Mouse (Mus musculus) gastrocnemius, adult 18-20 months (tissue): ENCODE data around the gene Clp1. TPM values are rescaled to one million over a fixed set of nuclear protein-coding genes. Genes with fewer than 3 reads are reported as not detected.
A peak's percentile ranks its signal among the peaks of the same experiment; 100 is the strongest.

ENCODE experiments used
- DNase-seq: peaks from one replicate; pipeline ENCODE4 v3.0.0; 2021; ENCODE audit warnings: low spot score
- microRNA-seq: library from miRNA; unstranded; fragments of <30 nt; microRNA quantifications from one replicate; pipeline ENCODE4 v1.2.0, GENCODE M21; 2021
- total RNA-seq, 2 experiments: library from RNA; stranded (reverse); gene quantifications; 2 replicates each; pipeline ENCODE4 v1.2.3; 2021

Clp1 gene
- total RNA-seq, 2 experiments from 2014 or later: 3.3 to 3.8 TPM

- peak; percentile 99 for DNase-seq
Measured at GRCm38 (mm10) chr2:84714811-84715561, 12.2 kb downstream of the Clp1 start, which contains the start of gene Zdhhc5. Zdhhc5 (minus strand) TSS chr2:84715180.

- no peak for DNase-seq
Measured at GRCm38 (mm10) chr2:84714422-84714810, 12.7 kb downstream of the Clp1 start.

GRCm38 (mm10) chr2:84711898-84712297, 15.3 kb downstream of the Clp1 start:
- DNase-seq: no peak

- no peak for DNase-seq
Measured at GRCm38 (mm10) chr2:84707523-84707922, 19.6 kb downstream of the Clp1 start.

DNA sequence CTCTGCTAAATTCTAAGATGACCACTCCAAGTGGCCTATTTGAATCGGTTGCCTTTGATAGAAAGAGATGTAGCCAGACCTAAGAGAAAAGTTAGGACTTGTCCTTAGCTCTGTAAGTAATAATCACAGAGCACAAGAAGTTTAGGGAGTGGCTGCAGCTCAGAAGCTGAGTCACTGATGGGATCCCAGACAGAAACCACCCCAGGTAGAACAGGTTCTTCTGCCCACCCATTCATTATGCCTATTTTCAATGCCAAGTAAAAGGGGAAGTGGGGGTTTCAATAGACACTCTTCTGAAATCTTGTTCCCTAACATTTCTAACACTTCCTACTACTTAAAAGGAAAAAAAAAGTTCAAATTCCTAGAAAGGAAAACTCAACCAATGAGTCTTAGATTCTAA, 21.9 kb downstream of the Clp1 start:
- DNase-seq: no peak

GRCm38 (mm10) chr2:84704329-84704728, 22.8 kb downstream of the Clp1 start:
- no peak for DNase-seq

- DNase-seq: no peak
Measured at GRCm38 (mm10) chr2:84703497-84703896, 23.7 kb downstream of the Clp1 start.

DNA sequence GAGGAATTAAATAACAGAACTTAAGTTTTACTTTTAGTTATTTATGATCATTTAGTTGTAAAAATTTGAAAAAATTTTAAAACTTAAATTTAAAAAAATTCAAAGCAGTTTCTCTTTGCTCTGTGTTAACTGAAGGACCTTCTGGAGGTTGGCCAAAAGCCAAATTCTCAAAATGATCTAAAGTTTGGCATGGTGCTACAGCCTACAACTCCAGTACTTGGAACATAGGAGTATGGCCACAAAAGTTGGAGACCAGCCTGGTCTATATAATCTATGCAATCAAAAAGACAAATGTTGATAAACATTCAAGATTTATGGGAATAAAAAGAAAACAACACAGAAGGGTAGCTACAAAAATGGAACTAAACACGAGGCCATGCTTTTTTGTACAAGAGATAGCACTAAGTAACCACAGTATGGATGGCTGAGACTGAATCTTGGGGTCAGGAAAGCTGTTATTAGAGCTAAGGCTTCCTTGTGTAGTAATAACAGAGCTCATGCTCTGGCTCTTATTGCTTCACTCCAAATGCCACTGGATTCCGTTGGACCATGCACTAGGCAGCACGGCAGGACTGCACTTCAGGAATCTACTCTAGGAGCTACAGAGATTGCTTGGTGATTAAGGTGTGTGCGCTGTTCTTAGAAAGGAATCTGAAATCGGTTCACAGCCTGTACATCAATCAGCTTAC, 32.0 kb downstream of the Clp1 start:
- no peak for DNase-seq

GRCm38 (mm10) chr2:84690050-84690449, 37.1 kb downstream of the Clp1 start:
- no peak for DNase-seq

- DNase-seq: no peak
Measured at GRCm38 (mm10) chr2:84688080-84688844, 38.9 kb downstream of the Clp1 start.

- no peak for DNase-seq
Measured at GRCm38 (mm10) chr2:84682605-84683183, 44.5 kb downstream of the Clp1 start.

DNA sequence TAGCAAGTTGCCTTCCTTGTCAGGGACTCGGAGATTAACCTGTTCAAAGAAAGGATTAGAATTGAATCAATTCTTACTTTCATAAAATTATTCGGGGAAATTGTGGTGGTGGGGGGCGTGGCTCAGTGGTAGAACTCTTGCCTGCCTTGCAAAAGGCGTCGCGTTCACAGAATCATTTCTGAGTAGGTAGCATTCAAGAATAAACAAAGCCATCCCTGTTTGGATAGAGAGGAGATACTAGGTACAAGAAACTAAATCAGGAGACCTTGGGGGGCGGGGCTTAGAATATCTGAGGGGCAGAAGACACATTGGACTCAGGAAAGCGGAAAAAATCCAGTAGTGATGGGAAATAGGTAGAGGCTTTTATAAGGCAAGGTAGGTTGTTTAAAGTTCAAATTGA, 48.1 kb downstream of the Clp1 start, which contains the start of gene Tmx2:
TSS of gene Tmx2 (minus strand) at position 125 of the 400 bp plus-strand sequence.
- no peak for DNase-seq

- DNase-seq: peak; percentile 97
Measured at GRCm38 (mm10) chr2:84677968-84678880, 48.9 kb downstream of the Clp1 start, which contains the start of the genes Gm28635 and Med19. Gm28635 (minus strand) TSS chr2:84678041. Med19 (plus strand) TSS chr2:84678402.

- DNase-seq: no peak
Measured at GRCm38 (mm10) chr2:84677270-84677967, 49.7 kb downstream of the Clp1 start.

Small RNA genes within 50 kb of the gene (microRNA-seq; reads per million reads assigned to microRNA genes)
- gene Mir130a: 1,297 reads per million, percentile 86 among the genes with 10 or more reads in this experiment

Other genes starting within 250 kb of the Clp1 start
- gene Ctnnd1, start 76.6 kb downstream of the Clp1 start, total RNA-seq: 10 to 100 TPM; 23.2 to 29.2 TPM
- not detected for gene Btbd18, start 68.3 kb downstream of the Clp1 start, total RNA-seq
- gene Selenoh, start 56.6 kb downstream of the Clp1 start, total RNA-seq: 10 to 100 TPM; 12.0 to 14.4 TPM
- gene Gm28635, start 49.3 kb downstream of the Clp1 start, total RNA-seq: 1 to 10 TPM in 1 of 2 experiments, under 1 TPM in 1; 0.59 to 2.2 TPM
- 1 to 10 TPM; 7.7 to 8.5 TPM for gene Med19, start 48.9 kb downstream of the Clp1 start, total RNA-seq
- 10 to 100 TPM; 45.5 to 47.7 TPM for gene Tmx2, start 48.2 kb downstream of the Clp1 start, total RNA-seq
- 10 to 100 TPM; 72.0 to 78.9 TPM for gene Zdhhc5, start 12.2 kb downstream of the Clp1 start, total RNA-seq
- under 1 TPM; 0.38 to 0.57 TPM for gene Ypel4, start 6.7 kb upstream of the Clp1 start, total RNA-seq
- under 1 TPM in 1 of 2 experiments, not detected in 1; 0.43 TPM for gene Gm19426, start 16.3 kb upstream of the Clp1 start, total RNA-seq
- gene Serping1, start 48.1 kb upstream of the Clp1 start, total RNA-seq: 10 to 100 TPM; 50.8 to 72.0 TPM
- gene Ube2l6, start 71.5 kb upstream of the Clp1 start, total RNA-seq: 1 to 10 TPM; 2.9 to 3.7 TPM
- 100 to 1,000 TPM; 104 to 119 TPM for gene Smtnl1, start 95.3 kb upstream of the Clp1 start, total RNA-seq
- gene Timm10, start 99.6 kb upstream of the Clp1 start, total RNA-seq: 10 to 100 TPM; 38.2 to 57.8 TPM
- gene Slc43a1, start 111.5 kb upstream of the Clp1 start, total RNA-seq: 10 to 100 TPM; 11.0 to 12.7 TPM
- gene Rtn4rl2, start 159.4 kb upstream of the Clp1 start, total RNA-seq: under 1 TPM; 0.52 to 0.62 TPM
- 10 to 100 TPM; 17.2 to 18.4 TPM for gene Slc43a3, start 209.2 kb upstream of the Clp1 start, total RNA-seq